Mouse (Mus musculus) hindbrain, embryonic 14.5 days (tissue): ENCODE measurements around the gene Cacna2d3. TPM values are rescaled to one million over a fixed set of nuclear protein-coding genes. Genes with fewer than 3 reads are reported as not detected.

Experiments used
- ATAC-seq: fragments of 200-750 bp; cut with Nextera tagmentation; 2 replicates; pipeline ENCODE4 v1.8.0; 2017; ENCODE audit warnings: moderate number of reproducible peaks, mild to moderate bottlenecking, moderate TSS enrichment, moderate library complexity; ENCODE audit not compliant: low FRiP score
- DNase-seq: peaks from one replicate; pipeline ENCODE4 v3.0.0-alpha.2; 2015; ENCODE audit warnings: low spot score
- H3K27ac ChIP-seq: fragments of 300-500 bp; sonication (generic); 2 replicates; pipeline ENCODE4 v1.5.1; 2014; ENCODE audit warnings: mild to moderate bottlenecking, moderate library complexity
- H3K27me3 ChIP-seq: fragments of 300-500 bp; sonication (generic); 2 replicates; pipeline ENCODE4 v1.6.1; 2014; ENCODE audit warnings: mild to moderate bottlenecking, low read length, mixed read lengths; ENCODE audit not compliant: control insufficient read depth, insufficient read depth
- H3K36me3 ChIP-seq: fragments of 300-500 bp; sonication (generic); replicated peaks from 2 replicates; pipeline ENCODE4 v1.6.1; 2014; ENCODE audit not compliant: control insufficient read depth, insufficient read depth
- H3K4me1 ChIP-seq: fragments of 300-500 bp; sonication (generic); replicated peaks from 2 replicates; pipeline ENCODE4 v1.6.1; 2014; ENCODE audit warnings: antibody characterized with exemption, low read length, mixed read lengths; ENCODE audit not compliant: control insufficient read depth, insufficient read depth
- H3K4me2 ChIP-seq: fragments of 300-500 bp; sonication (generic); replicated peaks from 2 replicates; pipeline ENCODE4 v1.6.1; 2014; ENCODE audit warnings: mild to moderate bottlenecking, moderate library complexity
- H3K4me3 ChIP-seq: fragments of 300-500 bp; sonication (generic); replicated peaks from 2 replicates; pipeline ENCODE4 v1.5.1; 2014; ENCODE audit warnings: mild to moderate bottlenecking, low read length
- H3K9ac ChIP-seq: fragments of 300-500 bp; sonication (generic); 2 replicates; pipeline ENCODE4 v1.6.1; 2014
- H3K9me3 ChIP-seq: fragments of 300-500 bp; sonication (generic); 2 replicates; pipeline ENCODE4 v1.6.1; 2016; ENCODE audit warnings: low read length; ENCODE audit not compliant: control insufficient read depth
- WGBS: fragments of 180-500 bp; shearing (Covaris S2); extraction: QIAGEN DNeasy Blood & Tissue Kit; methylation state at CpG from one replicate; pipeline ENCODE4 v1.1.7; 2014; 5-methylcytosine and 5-hydroxymethylcytosine counted together
- polyA plus RNA-seq: library from polyadenylated mRNA; unstranded; fragments of >200 nt; fragmentation: Nextera tagmentation; extraction: Ambion mirVana; gene quantifications from 2 replicates; pipeline ENCODE4 v1.2.1, GENCODE M21; 2014

Cacna2d3 gene
- polyA plus RNA-seq, 1 experiment from 2014 or later, result 61.6 TPM

DNA sequence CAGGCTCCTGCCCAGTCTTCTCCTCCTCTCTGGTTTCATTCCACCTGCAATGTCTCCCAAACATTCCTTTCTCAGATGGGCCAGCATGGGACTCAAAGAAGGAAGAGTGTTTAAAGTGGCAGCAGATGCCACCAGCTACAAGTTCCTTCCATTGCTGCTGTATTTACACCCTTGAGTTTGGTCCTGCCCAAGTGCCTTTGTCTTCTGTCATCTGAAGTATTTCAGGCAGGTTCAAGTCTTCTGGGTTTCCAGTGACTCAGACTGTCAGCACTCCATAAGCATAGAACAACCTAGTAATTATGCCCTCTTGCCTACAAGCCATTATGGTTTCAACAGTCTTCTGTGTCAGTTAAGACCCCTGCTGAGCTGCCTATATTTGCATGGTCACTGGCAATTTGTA is 493.2 kb downstream of the Cacna2d3 start:
- peak overlapping the region; percentile 33 for H3K4me2 ChIP-seq
- DNase-seq (no peak), ATAC-seq (no peak)
- no peak overlapping the region for H3K4me3 ChIP-seq
- no peaks in the 10 kb centered on the region for H3K9me3 ChIP-seq
- no peak overlapping the region for H3K9ac ChIP-seq
- no peaks in the 10 kb centered on the region for H3K27me3 ChIP-seq
- peaks cover 25% of the 10 kb centered on the region for H3K4me1 ChIP-seq
- H3K27ac ChIP-seq, result peak overlapping the region; percentile 75
- no peaks in the 10 kb centered on the region for H3K36me3 ChIP-seq

DNA sequence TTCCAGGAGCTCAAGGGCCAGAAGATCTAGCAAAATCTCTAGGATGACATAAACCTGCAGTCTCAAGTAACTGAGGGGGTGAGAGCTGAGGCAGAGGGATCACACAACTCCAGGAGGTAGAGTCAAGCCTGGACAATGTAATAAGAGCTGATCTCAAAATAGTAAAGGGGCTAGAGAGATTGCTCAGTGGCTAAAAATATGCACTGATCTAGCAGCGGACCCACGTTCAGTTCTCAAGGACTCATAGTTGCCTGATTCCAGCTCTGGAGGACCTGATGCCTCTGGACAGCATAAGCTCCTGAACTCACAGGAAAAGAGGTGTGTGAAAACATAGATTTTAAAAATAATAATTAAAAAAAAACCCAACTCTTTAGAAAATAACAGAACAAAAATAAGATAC is 493.7 kb downstream of the Cacna2d3 start:
- H3K9me3 ChIP-seq, result no peaks in the 10 kb centered on the region
- 85% methylated on average over 2 of the region's 2 CpGs for WGBS
- no peak overlapping the region for H3K9ac ChIP-seq
- no peaks in the 10 kb centered on the region for H3K36me3 ChIP-seq
- DNase-seq (no peak), ATAC-seq (no peak)
- no peaks in the 10 kb centered on the region for H3K27me3 ChIP-seq
- H3K4me1 ChIP-seq, result peaks cover 25% of the 10 kb centered on the region
- H3K4me2 ChIP-seq, result no peak overlapping the region
- no peak overlapping the region for H3K27ac ChIP-seq
- H3K4me3 ChIP-seq, result no peak overlapping the region

GRCm38 (mm10) chr14:29225754-29226365 is 495.8 kb downstream of the Cacna2d3 start:
- Histone ChIP-seq H3K27me3 (no peaks in the 10 kb centered on the region), H3K9ac (no peak overlapping the region), H3K4me2 (no peak overlapping the region), H3K27ac (no peak overlapping the region), H3K9me3 (no peaks in the 10 kb centered on the region), H3K4me3 (no peak overlapping the region), H3K36me3 (no peaks in the 10 kb centered on the region), H3K4me1 (peaks cover 25% of the 10 kb centered on the region)
- ATAC-seq (no peak), DNase-seq (no peak)
- 28% methylated on average over 2 of the region's 2 CpGs for WGBS

- no peak overlapping the region for H3K27ac ChIP-seq
Observed at GRCm38 (mm10) chr14:29223012-29223411, 498.7 kb downstream of the Cacna2d3 start.

DNA sequence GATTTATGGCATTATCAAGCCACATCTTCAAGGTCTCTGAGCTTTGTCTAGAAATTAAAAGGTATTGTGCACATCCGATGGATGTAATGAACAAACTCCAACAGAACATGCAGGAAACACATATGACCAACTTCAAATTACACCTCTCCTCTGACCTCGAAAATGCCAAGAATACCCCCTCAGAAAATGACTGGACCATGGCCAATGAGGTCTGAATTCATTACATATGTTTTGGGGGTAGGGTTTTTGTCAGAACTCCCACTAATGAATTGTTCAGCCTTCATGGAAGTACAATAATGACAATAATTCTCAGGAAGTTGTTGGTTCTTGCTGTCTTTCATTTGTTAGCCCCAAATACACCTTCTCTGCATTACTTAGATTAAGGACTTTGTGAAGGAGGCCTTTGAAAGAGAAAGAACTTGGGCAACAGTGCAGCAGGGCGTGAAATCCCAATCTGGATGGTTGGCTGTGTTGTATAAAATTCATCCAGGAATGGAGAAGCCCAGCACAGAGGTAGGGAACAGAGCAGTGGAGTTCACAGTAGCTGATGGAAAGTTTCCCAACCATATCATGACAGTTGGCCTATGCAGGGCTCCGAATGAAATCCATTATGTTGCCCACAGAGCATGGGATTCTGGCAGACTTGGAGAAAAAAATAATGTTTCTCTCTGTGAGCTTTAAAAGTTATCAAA is 499.3 kb downstream of the Cacna2d3 start:
- Histone ChIP-seq H3K27me3 (no peaks in the 10 kb centered on the region), H3K9ac (no peak overlapping the region), H3K27ac (no peak overlapping the region), H3K4me3 (no peak overlapping the region), H3K9me3 (no peaks in the 10 kb centered on the region), H3K4me1 (no peaks in the 10 kb centered on the region), H3K4me2 (no peak overlapping the region), H3K36me3 (no peaks in the 10 kb centered on the region)
- DNase-seq (no peak), ATAC-seq (no peak)
- 44% methylated on average over 4 of the region's 4 CpGs for WGBS

More at GRCm38 (mm10) chr14:29223012-29223411, 498.7 kb downstream of the Cacna2d3 start:
- Histone ChIP-seq H3K9ac (no peak overlapping the region), H3K27me3 (no peaks in the 10 kb centered on the region), H3K9me3 (no peaks in the 10 kb centered on the region), H3K4me2 (no peak overlapping the region), H3K4me1 (0 out of 2 replicates have a peak, but pooled peaks cover 1% of the 10 kb centered on the region), H3K36me3 (no peaks in the 10 kb centered on the region), H3K4me3 (no peak overlapping the region)
- ATAC-seq, result no peak
- 85% methylated on average over 1 of the region's 1 CpGs for WGBS
- DNase-seq, result no peak

DNA sequence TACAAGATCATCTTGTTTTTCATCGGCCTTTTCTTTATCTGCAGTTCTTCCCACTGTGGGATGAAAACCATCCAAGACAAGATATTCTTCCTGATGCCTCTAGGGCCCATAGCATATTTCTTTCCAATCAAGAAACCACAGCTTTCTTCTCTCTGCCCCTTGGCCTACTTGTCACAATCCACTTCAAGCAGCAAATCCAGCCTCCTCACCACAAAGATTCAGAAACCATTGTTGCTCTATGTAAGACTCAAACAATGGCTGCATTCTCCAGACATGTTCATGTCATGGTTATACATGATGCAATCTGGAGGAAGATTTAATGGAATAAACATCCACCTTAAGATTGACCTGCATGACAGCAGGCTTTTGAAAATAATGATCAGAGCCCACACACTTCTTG is 505.6 kb downstream of the Cacna2d3 start:
- Histone ChIP-seq H3K4me3 (no peak overlapping the region), H3K4me2 (no peak overlapping the region), H3K27me3 (no peaks in the 10 kb centered on the region), H3K4me1 (no peaks in the 10 kb centered on the region), H3K9me3 (no peaks in the 10 kb centered on the region), H3K36me3 (no peaks in the 10 kb centered on the region), H3K27ac (no peak overlapping the region), H3K9ac (no peak overlapping the region)
- ATAC-seq (no peak), DNase-seq (no peak)
- 61% methylated on average over 1 of the region's 1 CpGs for WGBS

- H3K27me3 ChIP-seq, result no peaks in the 10 kb centered on the region
- DNase-seq, result no peak
- H3K27ac ChIP-seq, result peak overlapping the region; percentile 43
- no peaks in the 10 kb centered on the region for H3K9me3 ChIP-seq
- H3K4me3 ChIP-seq, result no peak overlapping the region
- peaks cover 9% of the 10 kb centered on the region for H3K4me1 ChIP-seq
- H3K9ac ChIP-seq, result no peak overlapping the region
- no peaks in the 10 kb centered on the region for H3K36me3 ChIP-seq
- 24% methylated on average over 1 of the region's 1 CpGs for WGBS
- no peak for ATAC-seq
- H3K4me2 ChIP-seq, result no peak overlapping the region
Observed at GRCm38 (mm10) chr14:29204967-29205268, 516.7 kb downstream of the Cacna2d3 start.

DNA sequence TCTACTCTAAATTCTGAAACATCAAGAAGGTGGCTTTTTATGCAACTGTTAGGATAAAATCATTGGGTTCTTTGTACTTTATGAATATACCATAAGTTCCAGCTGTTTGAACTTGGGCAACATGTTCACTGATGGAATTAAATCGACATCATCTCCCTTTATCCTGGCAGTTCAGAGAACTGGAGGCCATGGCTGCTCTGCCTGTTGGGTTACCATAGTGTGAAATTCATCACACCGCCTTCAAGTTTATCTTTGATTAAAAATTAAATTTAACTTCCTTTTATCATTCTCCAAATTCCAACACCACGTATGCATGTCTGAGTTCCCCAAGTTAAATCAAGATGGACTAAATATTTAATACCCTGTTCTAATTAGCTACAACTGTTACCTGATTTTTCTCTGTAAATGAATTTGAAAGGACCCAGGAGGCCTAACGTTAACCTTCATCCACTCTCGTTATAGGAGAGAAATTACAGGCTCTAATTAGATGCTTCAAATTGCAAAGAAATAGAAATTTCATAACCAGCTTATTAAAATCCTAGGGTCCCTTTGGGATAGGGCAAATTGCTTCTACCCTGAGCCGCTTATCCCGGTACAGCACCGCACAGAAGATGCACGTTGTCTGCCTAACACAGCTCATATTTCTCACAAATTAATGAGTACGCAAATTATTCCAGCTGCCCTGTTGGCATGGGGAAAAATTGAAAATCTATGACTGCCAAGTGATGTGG is 517.3 kb downstream of the Cacna2d3 start:
- Histone ChIP-seq H3K27ac (no peak overlapping the region), H3K36me3 (no peaks in the 10 kb centered on the region), H3K4me3 (no peak overlapping the region), H3K4me1 (peaks cover 9% of the 10 kb centered on the region), H3K9ac (no peak overlapping the region), H3K9me3 (no peaks in the 10 kb centered on the region), H3K4me2 (no peak overlapping the region), H3K27me3 (no peaks in the 10 kb centered on the region)
- ATAC-seq, result peak; percentile 93
- peak; percentile 68 for DNase-seq
- 36% methylated on average over 10 of the region's 10 CpGs for WGBS

GRCm38 (mm10) chr14:29196171-29196570 is 525.5 kb downstream of the Cacna2d3 start:
- DNase-seq, result no peak

More at GRCm38 (mm10) chr14:29196171-29196570, 525.5 kb downstream of the Cacna2d3 start:
- no peak overlapping the region for H3K4me3 ChIP-seq
- no peak for ATAC-seq
- no peak overlapping the region for H3K9ac ChIP-seq
- no peaks in the 10 kb centered on the region for H3K36me3 ChIP-seq
- H3K27ac ChIP-seq, result no peak overlapping the region
- H3K27me3 ChIP-seq, result no peaks in the 10 kb centered on the region
- H3K4me2 ChIP-seq, result no peak overlapping the region
- no peaks in the 10 kb centered on the region for H3K9me3 ChIP-seq
- H3K4me1 ChIP-seq, result no peaks in the 10 kb centered on the region
